In the genomic region with DNA sequence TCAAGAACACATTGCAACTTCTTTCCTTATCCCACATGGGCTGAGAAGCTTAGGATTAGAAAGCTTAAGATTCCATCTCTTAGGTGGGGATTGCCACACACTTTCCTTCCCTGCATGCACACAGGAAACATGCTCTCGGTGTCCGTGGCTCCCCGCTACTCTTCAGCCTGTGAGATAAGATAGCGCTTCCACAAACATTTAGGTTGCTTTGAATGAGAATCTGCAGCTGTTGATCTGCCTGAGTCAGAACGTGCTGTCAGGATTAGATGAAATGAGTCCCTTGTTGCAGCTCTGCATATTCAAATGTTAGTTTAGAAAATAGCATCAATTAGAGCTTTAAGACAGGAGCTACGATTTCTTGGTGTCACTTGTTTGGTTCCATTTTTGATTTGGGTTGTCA, we compare ENCODE assay signal across 12 mouse cellular contexts.
DNase-seq lines count a peak whose midpoint lies in the region; ATAC-seq lines count a peak whose summit lies in the region.
"Had no signal": no experiment of that assay in that cellular context is flagged by ENCODE, and none has a peak within 500 bp of the region (broad histone marks: within the 10 kb centered on the region; RNA-seq: fewer than 3 reads in every experiment).

No protein-coding gene starts in this region.

- peak; percentile 5 for DNase-seq in embryo, embryonic 10 days (ENCODE audit: low spot score)
- DNase-seq in embryo, embryonic 11 days: no peak
- no peak for DNase-seq in heart, postnatal 14 days
- no peak for DNase-seq in midbrain, embryonic 10.5 days (ENCODE audit: low spot score)
- no peak for DNase-seq in adrenal gland, adult 8-10 months
- DNase-seq: cerebellum, adult 2 months; heart, postnatal 10 days; lung, postnatal 14 days had no signal

- WGBS in heart, embryonic 15.5 days: 5% methylated on average over 6 of the region's 6 CpGs
- 39% methylated on average over 6 of the region's 6 CpGs for WGBS in midbrain, embryonic 13.5 days
- WGBS in midbrain, embryonic 10.5 days: 38% methylated on average over 6 of the region's 6 CpGs
- WGBS in neural tube, embryonic 13.5 days: 51% methylated on average over 6 of the region's 6 CpGs

- H3K27ac ChIP-seq in heart, embryonic 15.5 days: no peak overlapping the region
- peak overlapping the region; percentile 22; the same call in 1 of the 2 replicates for H3K27ac ChIP-seq in midbrain, embryonic 13.5 days
- H3K27ac ChIP-seq in midbrain, embryonic 10.5 days (replicated peaks): no peak overlapping the region
- no peak overlapping the region for H3K27ac ChIP-seq in neural tube, embryonic 13.5 days (replicated peaks)
- H3K27ac ChIP-seq: embryonic facial prominence, embryonic 13.5 days had no signal

- ATAC-seq in heart, embryonic 15.5 days (replicated peaks; ENCODE audit: insufficient number of reproducible peaks, insufficient read depth, low FRiP score, low read depth): no peak
- no peak for ATAC-seq in midbrain, embryonic 13.5 days
- ATAC-seq in neural tube, embryonic 13.5 days (ENCODE audit: low read depth): no peak

- peak overlapping the region; percentile 27 for H3K4me2 ChIP-seq in heart, embryonic 15.5 days
- peak overlapping the region; percentile 20 for H3K4me2 ChIP-seq in midbrain, embryonic 13.5 days (replicated peaks)
- H3K4me2 ChIP-seq in neural tube, embryonic 13.5 days: peak overlapping the region; percentile 5; the same call in 1 of the 2 replicates
- H3K4me2 ChIP-seq: embryonic facial prominence, embryonic 13.5 days had no signal

- no peaks in the 10 kb centered on the region for H3K9me3 ChIP-seq in heart, embryonic 15.5 days (replicated peaks)
- H3K9me3 ChIP-seq in midbrain, embryonic 13.5 days: no peaks in the 10 kb centered on the region
- H3K9me3 ChIP-seq in midbrain, embryonic 10.5 days (replicated peaks): no peaks in the 10 kb centered on the region
- no peaks in the 10 kb centered on the region for H3K9me3 ChIP-seq in neural tube, embryonic 13.5 days
- H3K9me3 ChIP-seq: embryonic facial prominence, embryonic 13.5 days had no signal

- no peak overlapping the region for H3K9ac ChIP-seq in heart, embryonic 15.5 days
- no peak overlapping the region for H3K9ac ChIP-seq in midbrain, embryonic 13.5 days (replicated peaks)
- no peak overlapping the region for H3K9ac ChIP-seq in neural tube, embryonic 13.5 days
- H3K9ac ChIP-seq: embryonic facial prominence, embryonic 13.5 days had no signal

- H3K36me3 ChIP-seq in heart, embryonic 15.5 days: no peaks in the 10 kb centered on the region
- H3K36me3 ChIP-seq in midbrain, embryonic 13.5 days: no peaks in the 10 kb centered on the region
- no peaks in the 10 kb centered on the region for H3K36me3 ChIP-seq in midbrain, embryonic 10.5 days
- no peaks in the 10 kb centered on the region for H3K36me3 ChIP-seq in neural tube, embryonic 13.5 days
- H3K36me3 ChIP-seq: embryonic facial prominence, embryonic 13.5 days had no signal

- no peak overlapping the region for H3K4me3 ChIP-seq in heart, embryonic 15.5 days
- H3K4me3 ChIP-seq in midbrain, embryonic 13.5 days (replicated peaks): no peak overlapping the region
- no peak overlapping the region for H3K4me3 ChIP-seq in midbrain, embryonic 10.5 days
- H3K4me3 ChIP-seq in neural tube, embryonic 13.5 days: no peak overlapping the region
- H3K4me3 ChIP-seq: embryonic facial prominence, embryonic 13.5 days had no signal

- H3K27me3 ChIP-seq in heart, embryonic 15.5 days: no peaks in the 10 kb centered on the region
- no peaks in the 10 kb centered on the region for H3K27me3 ChIP-seq in midbrain, embryonic 13.5 days
- no peaks in the 10 kb centered on the region for H3K27me3 ChIP-seq in midbrain, embryonic 10.5 days (ENCODE audit: low read depth, poor library complexity, severe bottlenecking)
- H3K27me3 ChIP-seq in neural tube, embryonic 13.5 days: no peaks in the 10 kb centered on the region
- H3K27me3 ChIP-seq: embryonic facial prominence, embryonic 13.5 days had no signal

- intact Hi-C loops in heart, postnatal 14 days (cut with DNase I): no loop called here

- H3K4me1 ChIP-seq in heart, embryonic 15.5 days (replicated peaks): no peaks in the 10 kb centered on the region
- peaks cover 10% of the 10 kb centered on the region; the same call in 1 of the 2 replicates for H3K4me1 ChIP-seq in midbrain, embryonic 13.5 days (replicated peaks)
- peaks cover 5% of the 10 kb centered on the region; the same call in 1 of the 2 replicates for H3K4me1 ChIP-seq in midbrain, embryonic 10.5 days
- H3K4me1 ChIP-seq in neural tube, embryonic 13.5 days (replicated peaks): peaks cover 12% of the 10 kb centered on the region
